Mouse (Mus musculus) lung, postnatal 25 days (tissue): ENCODE measurements around the gene Hvcn1.
"Not testable (repeated sequence)": the region's sequence is repeated elsewhere in the genome, so short reads cannot be mapped to it uniquely, and the experiment has no call there.

Experiments
- DNase-seq: peaks from one replicate; pipeline ENCODE4 v3.0.0; 2022; ENCODE audit warnings: low spot score

Gene Hvcn1

GRCm38 (mm10) chr5:122206475-122206874 is at the start of gene Hvcn1:
TSS of gene Hvcn1 (plus strand) at chr5:122206804.
- DNase-seq: no peak

- DNase-seq: peak; percentile 93
These were observed 48.7 kb upstream of the Hvcn1 start, which contains the start of gene Ppp1cc for GRCm38 (mm10) chr5:122157827-122158381. TSS of gene Ppp1cc (plus strand) at chr5:122158278.

GRCm38 (mm10) chr5:122158557-122159515 is 47.8 kb upstream of the Hvcn1 start:
- peak; percentile 21 for DNase-seq

- no peak for DNase-seq
These were observed 43.4 kb upstream of the Hvcn1 start for GRCm38 (mm10) chr5:122163194-122163593.

- no peak for DNase-seq
These were observed 42.6 kb upstream of the Hvcn1 start for GRCm38 (mm10) chr5:122164011-122164410.

GRCm38 (mm10) chr5:122165233-122165915 is 41.2 kb upstream of the Hvcn1 start:
- no peak for DNase-seq

- no peak for DNase-seq
These were observed 39.9 kb upstream of the Hvcn1 start for GRCm38 (mm10) chr5:122166636-122167161.

GRCm38 (mm10) chr5:122168344-122169069 is 38.1 kb upstream of the Hvcn1 start:
- no peak for DNase-seq

- no peak for DNase-seq
These were observed 35.5 kb upstream of the Hvcn1 start for GRCm38 (mm10) chr5:122171058-122171457.

GRCm38 (mm10) chr5:122175402-122175801 is 31.2 kb upstream of the Hvcn1 start:
- DNase-seq: no peak

- DNase-seq: no peak
These were observed 30.6 kb upstream of the Hvcn1 start for GRCm38 (mm10) chr5:122175961-122176360.

GRCm38 (mm10) chr5:122176398-122176797 is 30.2 kb upstream of the Hvcn1 start:
- peak; percentile 40 for DNase-seq

GRCm38 (mm10) chr5:122179665-122180064 is 26.9 kb upstream of the Hvcn1 start:
- DNase-seq: no peak

GRCm38 (mm10) chr5:122184283-122184806 is 22.3 kb upstream of the Hvcn1 start:
- DNase-seq: no peak

- DNase-seq: not testable (repeated sequence)
These were observed 21.7 kb upstream of the Hvcn1 start for GRCm38 (mm10) chr5:122184858-122185257.

- no peak for DNase-seq
These were observed 17.5 kb upstream of the Hvcn1 start for GRCm38 (mm10) chr5:122189115-122189514.

GRCm38 (mm10) chr5:122190465-122190864 is 16.1 kb upstream of the Hvcn1 start:
- no peak for DNase-seq

GRCm38 (mm10) chr5:122191269-122192063 is 15.1 kb upstream of the Hvcn1 start:
- DNase-seq: no peak

- no peak for DNase-seq
These were observed 14.3 kb upstream of the Hvcn1 start for GRCm38 (mm10) chr5:122192347-122192746.

GRCm38 (mm10) chr5:122200872-122201271 is 5.7 kb upstream of the Hvcn1 start:
- no peak for DNase-seq

GRCm38 (mm10) chr5:122201904-122202303 is 4.7 kb upstream of the Hvcn1 start:
- DNase-seq: no peak
